Mouse (Mus musculus) MEL (cell line): ENCODE data around the gene Zdhhc25. TPM values are rescaled to one million over a fixed set of nuclear protein-coding genes. Genes with fewer than 3 reads are reported as not detected.

Experiments
- DNase-seq: peaks from one replicate; pipeline ENCODE4 v3.0.0; 2011; ENCODE audit warnings: low read depth, low spot score
- H3K27ac ChIP-seq: 2 replicates; pipeline ENCODE4 v1.5.1; 2012; ENCODE audit warnings: low read depth, mild to moderate bottlenecking, control low read depth, low read length, moderate library complexity; ENCODE audit not compliant: control insufficient read depth
- H3K27me3 ChIP-seq, 2 experiments: fragments of 150-350 bp in 1 of 2; sonication (generic) in 1 of 2; 2 replicates each; pipeline ENCODE4 v1.6.1; 2012; ENCODE audit warnings: low read length in 2 of 2, mild to moderate bottlenecking in 2 of 2, improper control_type of control experiment in 1 of 2, moderate library complexity in 1 of 2; ENCODE audit not compliant: insufficient read depth in 2 of 2, control insufficient read depth in 1 of 2
- H3K36me3 ChIP-seq, 2 experiments: 2 replicates each; pipeline ENCODE4 v1.6.1; 2012 to 2014; ENCODE audit warnings: low read length in 2 of 2, improper control_type of control experiment in 1 of 2, inconsistent platforms in 1 of 2, mild to moderate bottlenecking in 1 of 2; ENCODE audit not compliant: insufficient read depth in 2 of 2, control insufficient read depth in 1 of 2
- H3K4me1 ChIP-seq, 2 experiments: fragments of 150-350 bp in 1 of 2; sonication (generic) in 1 of 2; 2 replicates each; pipeline ENCODE4 v1.6.1; 2012; ENCODE audit warnings: low read length in 2 of 2, improper control_type of control experiment in 1 of 2, mild to moderate bottlenecking in 1 of 2; ENCODE audit not compliant: insufficient read depth in 2 of 2, control insufficient read depth in 1 of 2
- H3K4me3 ChIP-seq, 2 experiments: fragments of 150-350 bp in 1 of 2; sonication (generic) in 1 of 2; 2 replicates each; pipeline ENCODE4 v1.5.1; 2012; ENCODE audit warnings: low read depth in 2 of 2, low read length in 2 of 2, mild to moderate bottlenecking in 2 of 2, moderate library complexity in 2 of 2, control low read depth in 1 of 2, improper control_type of control experiment in 1 of 2; ENCODE audit not compliant: control insufficient read depth in 1 of 2, insufficient read depth in 1 of 2
- H3K79me2 ChIP-seq: 2 replicates; pipeline ENCODE4 v1.6.1; 2012; ENCODE audit warnings: mild to moderate bottlenecking, low read length, moderate library complexity; ENCODE audit not compliant: control insufficient read depth, poor library complexity, insufficient read depth
- H3K9ac ChIP-seq: 2 replicates; pipeline ENCODE4 v1.6.1; 2012; ENCODE audit warnings: low read depth, mild to moderate bottlenecking, control low read depth, low read length, moderate library complexity; ENCODE audit not compliant: control insufficient read depth, poor library complexity, severe bottlenecking
- H3K9me3 ChIP-seq: fragments of 150-350 bp; sonication (generic); replicated peaks from 2 replicates; pipeline ENCODE4 v1.6.1; 2012; ENCODE audit warnings: mild to moderate bottlenecking, low read length, improper control_type of control experiment, moderate library complexity; ENCODE audit not compliant: insufficient read depth
- BHLHE40 ChIP-seq: IDR thresholded peaks from 2 replicates; pipeline ENCODE4 v1.6.1; 2012; ENCODE audit warnings: low read depth, mild to moderate bottlenecking, inconsistent platforms, low read length, improper control_type of control experiment, borderline replicate concordance
- ELF1 ChIP-seq: IDR thresholded peaks from 2 replicates; pipeline ENCODE4 v1.6.1; 2014; ENCODE audit warnings: low read depth, mild to moderate bottlenecking, inconsistent platforms, low read length, improper control_type of control experiment, moderate library complexity
- EP300 ChIP-seq, 2 experiments: IDR thresholded peaks; 2 replicates each; pipeline ENCODE4 v1.6.1; 2011; ENCODE audit warnings: improper control_type of control experiment in 2 of 2, low read length in 2 of 2, low read depth in 1 of 2, mild to moderate bottlenecking in 1 of 2
- ETS1 ChIP-seq: IDR thresholded peaks from 2 replicates; pipeline ENCODE4 v1.6.1; 2012; ENCODE audit warnings: low read depth, mild to moderate bottlenecking, inconsistent platforms, low read length, improper control_type of control experiment, moderate library complexity
- HCFC1 ChIP-seq: IDR thresholded peaks from 2 replicates; pipeline ENCODE4 v1.6.1; 2012; ENCODE audit warnings: low read depth, mild to moderate bottlenecking, inconsistent platforms, low read length, improper control_type of control experiment, moderate library complexity
- JUND ChIP-seq: IDR thresholded peaks from 2 replicates; pipeline ENCODE4 v1.6.1; 2011; ENCODE audit warnings: low read depth, mild to moderate bottlenecking, improper control_type of control experiment, low read length
- KAT2A ChIP-seq: conservative IDR thresholded peaks from 2 replicates; pipeline ENCODE4 v1.6.1; 2012; ENCODE audit warnings: low read depth, low read length, improper control_type of control experiment, inconsistent platforms
- MAX ChIP-seq: IDR thresholded peaks from 2 replicates; pipeline ENCODE4 v1.6.1; 2011; ENCODE audit warnings: low read length, improper control_type of control experiment
- MYB ChIP-seq: IDR thresholded peaks from 2 replicates; pipeline ENCODE4 v1.6.1; 2011; ENCODE audit warnings: mild to moderate bottlenecking, low read depth, low read length, improper control_type of control experiment
- POLR2AphosphoS5 ChIP-seq: IDR thresholded peaks from 2 replicates; pipeline ENCODE4 v1.6.1; 2012; ENCODE audit warnings: low read depth, borderline replicate concordance, mild to moderate bottlenecking, inconsistent platforms, low read length, moderate library complexity, mixed read lengths
- RAD21 ChIP-seq: IDR thresholded peaks from 2 replicates; pipeline ENCODE4 v1.6.1; 2011; ENCODE audit warnings: mild to moderate bottlenecking, low read depth, low read length, improper control_type of control experiment
- TAL1 ChIP-seq: IDR thresholded peaks from 2 replicates; pipeline ENCODE4 v1.6.1; 2012; ENCODE audit warnings: mild to moderate bottlenecking, inconsistent platforms, low read length, moderate library complexity, mixed read lengths
- USF1 ChIP-seq: IDR thresholded peaks from 2 replicates; pipeline ENCODE4 v1.6.1; 2014; ENCODE audit warnings: low read depth, mild to moderate bottlenecking, inconsistent platforms, low read length, improper control_type of control experiment, moderate library complexity
- ZC3H11A ChIP-seq: IDR thresholded peaks from 2 replicates; pipeline ENCODE4 v1.6.1; 2012; ENCODE audit warnings: low read depth, mild to moderate bottlenecking, inconsistent platforms, low read length, improper control_type of control experiment
- polyA plus RNA-seq, 2 experiments: library from polyadenylated mRNA; stranded (reverse) in 1 of 2; unstranded in 1 of 2; fragments of >175 nt in 1 of 2; fragments of >200 nt in 1 of 2; gene quantifications; 2 replicates each; pipeline versions ENCODE4 v1.2.1 to v1.2.4; 2012; ENCODE audit warnings: low replicate concordance in 2 of 2, low read depth in 1 of 2; ENCODE audit not compliant: insufficient read length in 2 of 2, insufficient read depth in 1 of 2, missing spikeins in 1 of 2
- total RNA-seq: library from RNA; depleted of rRNA; stranded (reverse); fragments of 300-350 nt; gene quantifications from 2 replicates; pipeline ENCODE4 v1.2.3, GENCODE M21; 2012

Zdhhc25 gene
- total and polyA plus RNA-seq, 3 experiments: not detected

GRCm38 (mm10) chr15:88603091-88603732 is 3.1 kb downstream of the Zdhhc25 start:
- Histone ChIP-seq H3K79me2 (no peaks in the 10 kb centered on the region), H3K27ac (no peak overlapping the region), H3K4me1 (no peaks in the 10 kb centered on the region), H3K9me3 (no peaks in the 10 kb centered on the region), H3K9ac (no peak overlapping the region), H3K36me3 (no peaks in the 10 kb centered on the region), H3K4me3 (no peak overlapping the region), H3K27me3 (no peaks in the 10 kb centered on the region)
- no peak for DNase-seq
- TF ChIP-seq TAL1: no peak
- TF ChIP-seq EP300 (IDR thresholded peaks at IDR 0.05; ENCODE audit: low read depth in 1 of 2, low read length in 2 of 2): no peak
- TF ChIP-seq JUND: no peak
- no peak for TF ChIP-seq ELF1

DNA sequence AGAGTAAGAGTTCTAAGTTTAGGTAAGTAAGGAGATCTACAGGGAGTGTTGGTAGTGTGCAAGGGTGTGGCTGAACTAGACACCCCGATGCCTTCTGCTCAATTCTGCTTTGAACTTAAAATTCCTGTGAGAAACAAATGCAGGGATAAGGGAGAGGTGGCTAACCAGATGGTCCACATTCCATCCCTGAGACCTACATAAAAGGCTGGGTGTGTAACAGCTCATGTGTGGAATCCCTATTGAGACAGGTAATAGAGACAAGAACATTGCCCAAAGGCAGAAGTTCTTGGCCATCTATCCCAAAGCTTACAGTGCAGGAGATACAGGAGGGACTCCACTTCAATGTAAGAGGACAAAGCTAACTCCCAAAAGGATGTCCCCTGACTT is 3.6 kb downstream of the Zdhhc25 start:
- Histone ChIP-seq H3K79me2 (no peaks in the 10 kb centered on the region), H3K4me3 (no peak overlapping the region), H3K36me3 (no peaks in the 10 kb centered on the region)
- no peak for DNase-seq
- TF ChIP-seq EP300 (IDR thresholded peaks at IDR 0.05; ENCODE audit: low read depth in 1 of 2, low read length in 2 of 2): no peak
- TF ChIP-seq BHLHE40: no peak
- TF ChIP-seq MAX: no peak
- TF ChIP-seq MYB: no peak
- TF ChIP-seq ZC3H11A: no peak
- TF ChIP-seq POLR2AphosphoS5: no peak
- TF ChIP-seq USF1: no peak
- TF ChIP-seq RAD21: no peak
- no peak for TF ChIP-seq HCFC1
- no peak for TF ChIP-seq ETS1
- TF ChIP-seq KAT2A: no peak
- TF ChIP-seq, all 39 proteins: peak for 0
- no peaks in the 10 kb centered on the region for H3K27me3 ChIP-seq
- H3K9ac ChIP-seq: no peak overlapping the region
- no peak overlapping the region for H3K27ac ChIP-seq
- H3K9me3 ChIP-seq: no peaks in the 10 kb centered on the region
- H3K4me1 ChIP-seq: no peaks in the 10 kb centered on the region
